26 mouse cellular contexts compared by ENCODE assay signal in genomic region chr3:128891078-128891477, GRCm38 (mm10).
"Had no signal": no experiment of that assay in that cellular context is flagged by ENCODE, and none has a peak within 500 bp of the region (broad histone marks: within the 10 kb centered on the region; RNA-seq: fewer than 3 reads in every experiment).

No protein-coding gene starts in this region.

- DNase-seq: forebrain, postnatal 0 days; gastrocnemius, postnatal 14 days; gastrocnemius, postnatal 36 days; heart, adult 18-20 months; heart, postnatal 10 days; heart, postnatal 4 days; kidney, adult 2 months; kidney, adult 9 months; kidney, postnatal 14 days; kidney, postnatal 36 days; layer of hippocampus, adult 9-11 months; layer of hippocampus, postnatal 36 days; left cerebral cortex, postnatal 4 days had no signal

- H3K4me1 ChIP-seq: heart, embryonic 10.5 days; heart, embryonic 12.5 days; hindbrain, embryonic 10.5 days; hindbrain, embryonic 12.5 days; intestine, embryonic 15.5 days; kidney, embryonic 15.5 days; limb, embryonic 13.5 days; limb, embryonic 15.5 days had no signal

- H3K27ac ChIP-seq: heart, embryonic 10.5 days; hindbrain, embryonic 10.5 days; hindbrain, embryonic 12.5 days; hindbrain, embryonic 14.5 days; intestine, embryonic 15.5 days; kidney, embryonic 15.5 days; kidney, postnatal 0 days; limb, embryonic 13.5 days; limb, embryonic 15.5 days had no signal

- H3K4me3 ChIP-seq: heart, embryonic 10.5 days; heart, embryonic 12.5 days; hindbrain, embryonic 10.5 days; hindbrain, embryonic 12.5 days; intestine, embryonic 15.5 days; kidney, embryonic 15.5 days; limb, embryonic 13.5 days; limb, embryonic 15.5 days had no signal

- H3K9ac ChIP-seq: forebrain, postnatal 0 days; heart, embryonic 12.5 days; hindbrain, embryonic 12.5 days; hindbrain, embryonic 14.5 days; intestine, embryonic 15.5 days; kidney, embryonic 15.5 days; limb, embryonic 13.5 days; limb, embryonic 15.5 days had no signal

- H3K36me3 ChIP-seq: heart, embryonic 10.5 days; heart, embryonic 12.5 days; hindbrain, embryonic 10.5 days; hindbrain, embryonic 12.5 days; intestine, embryonic 15.5 days; kidney, embryonic 15.5 days; limb, embryonic 13.5 days; limb, embryonic 15.5 days had no signal

- H3K9me3 ChIP-seq: heart, embryonic 10.5 days; heart, embryonic 12.5 days; hindbrain, embryonic 10.5 days; hindbrain, embryonic 12.5 days; intestine, embryonic 15.5 days; kidney, embryonic 15.5 days; limb, embryonic 13.5 days; limb, embryonic 15.5 days had no signal

- H3K4me2 ChIP-seq: heart, embryonic 12.5 days; hindbrain, embryonic 12.5 days; hindbrain, embryonic 14.5 days; intestine, embryonic 15.5 days; kidney, embryonic 15.5 days; limb, embryonic 13.5 days; limb, embryonic 15.5 days had no signal

- ATAC-seq: forebrain, postnatal 0 days; hindbrain, embryonic 16.5 days; inflammation-experienced regulatory T-cells, adult 6 months; intestine, embryonic 15.5 days; intestine, postnatal 0 days had no signal

- H3K27me3 ChIP-seq: heart, embryonic 12.5 days; hindbrain, embryonic 12.5 days; intestine, embryonic 15.5 days; limb, embryonic 15.5 days had no signal
